Mouse (Mus musculus) large intestine, adult 2 months (tissue): ENCODE results near the gene Ifit3. TPM values are rescaled to one million over a fixed set of nuclear protein-coding genes. Genes with fewer than 3 reads are reported as not detected.
"Not testable (repeated sequence)": the region's sequence is repeated elsewhere in the genome, so short reads cannot be mapped to it uniquely, and the experiment has no call there.

Experiments
- DNase-seq: peaks from one replicate; pipeline ENCODE4 v3.0.0-alpha.2; 2012; ENCODE audit warnings: low read depth, low spot score
- WGBS: fragments of 180-500 bp; shearing (Covaris S2); methylation state at CpG from one replicate; pipeline ENCODE4 v1.1.7; 2018; 5-methylcytosine and 5-hydroxymethylcytosine counted together
- polyA plus RNA-seq: library from polyadenylated mRNA; depleted of rRNA; stranded (reverse); fragments of >200 nt; gene quantifications from 2 replicates; pipeline ENCODE4 v1.2.3, GENCODE M21; 2012

Ifit3 gene
- polyA plus RNA-seq, 1 experiment, result 3.0 TPM

DNA sequence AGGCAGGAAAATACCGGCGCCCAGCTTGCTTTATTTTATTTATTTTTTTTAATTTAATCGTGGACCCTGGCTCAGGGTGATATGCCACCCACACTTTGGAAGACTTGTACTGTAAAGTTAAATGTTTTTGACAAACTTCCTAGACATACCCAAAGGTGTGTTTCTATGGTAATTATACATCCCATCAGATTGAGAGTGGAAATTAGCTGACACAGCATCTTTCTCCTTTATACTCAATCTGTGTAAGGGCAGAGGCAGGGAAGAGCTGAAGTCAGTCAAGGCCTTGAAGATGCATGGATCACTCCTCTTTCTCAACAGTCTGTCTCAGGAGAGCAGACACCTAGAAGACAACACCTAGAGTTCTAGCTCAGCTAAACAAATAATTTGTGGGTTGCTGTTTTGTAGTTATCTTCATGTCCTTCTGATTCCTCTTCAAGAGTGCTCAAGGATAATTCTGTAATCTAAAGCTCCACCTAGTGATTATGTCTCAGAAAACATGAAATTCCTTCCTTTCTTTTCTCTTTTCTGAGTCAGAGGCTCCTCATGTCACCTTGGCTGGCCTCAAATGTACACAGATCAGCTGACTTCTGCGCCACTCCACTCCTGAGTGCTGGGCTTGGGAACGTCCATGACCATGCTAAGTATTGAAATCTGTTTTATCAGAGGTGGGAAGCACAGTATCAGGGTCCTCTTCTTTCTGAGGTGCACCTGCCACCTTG is 2.6 kb downstream of the Ifit3 start:
- WGBS, result 63% methylated on average over 5 of the region's 5 CpGs
- DNase-seq, result not testable (repeated sequence)

DNA sequence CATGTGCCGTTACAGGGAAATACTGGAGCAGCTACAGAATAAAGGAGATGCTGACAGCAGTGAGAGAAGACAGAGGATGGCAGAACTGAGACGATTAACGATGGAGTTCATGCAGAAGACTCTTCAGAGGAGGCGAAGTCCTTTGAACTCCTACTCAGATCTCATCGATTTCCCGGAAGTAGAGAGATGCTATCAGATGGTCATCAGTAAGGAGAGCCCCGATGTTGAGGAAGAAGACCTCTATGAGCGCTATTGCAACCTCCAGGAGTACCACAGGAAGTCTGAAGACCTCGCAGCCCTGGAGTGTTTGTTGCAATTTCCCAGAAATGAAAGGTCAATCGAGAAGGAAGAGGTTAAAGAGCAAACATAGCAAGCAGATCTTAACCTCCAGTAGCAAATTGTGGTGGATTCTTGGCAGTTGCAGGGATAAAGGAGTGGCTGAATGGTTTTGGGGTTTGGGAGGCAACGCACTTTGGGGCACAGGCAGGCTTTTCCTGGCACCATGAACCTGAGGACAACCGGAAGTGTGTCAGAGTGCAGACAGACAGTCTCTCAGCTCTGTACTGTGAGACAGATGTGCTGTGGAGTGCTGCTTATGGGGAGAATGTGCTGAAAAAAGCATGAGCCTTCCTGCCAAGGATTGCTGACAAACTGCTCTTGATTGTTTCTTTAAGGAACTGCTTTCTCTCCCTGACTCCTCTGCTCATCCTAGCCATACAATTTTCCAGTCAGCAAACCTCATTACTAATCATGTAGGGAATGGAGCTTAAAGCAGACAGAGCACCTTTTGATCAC is 4.8 kb downstream of the Ifit3 start:
- 53% methylated on average over 7 of the region's 12 CpGs for WGBS
- not testable (repeated sequence) for DNase-seq

DNA sequence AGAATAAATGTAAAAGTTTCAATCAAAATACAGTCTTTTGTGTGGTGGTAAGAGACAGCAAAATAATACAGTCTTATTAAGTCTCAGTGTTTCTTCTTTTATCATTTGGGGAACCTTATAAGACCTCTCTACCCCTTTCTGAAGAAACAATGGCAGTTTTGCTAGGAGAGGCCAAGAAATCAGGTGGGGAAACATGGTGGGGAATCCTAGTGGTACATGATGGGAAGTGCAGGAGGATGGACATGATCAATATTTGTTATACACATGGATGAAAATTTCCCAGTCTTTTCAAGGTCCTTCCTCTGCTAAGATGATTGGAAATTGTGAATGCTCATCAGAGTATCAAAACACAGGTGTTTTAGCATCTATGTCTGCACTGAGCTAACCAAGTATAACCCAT is 5.6 kb downstream of the Ifit3 start:
- no peak for DNase-seq

DNA sequence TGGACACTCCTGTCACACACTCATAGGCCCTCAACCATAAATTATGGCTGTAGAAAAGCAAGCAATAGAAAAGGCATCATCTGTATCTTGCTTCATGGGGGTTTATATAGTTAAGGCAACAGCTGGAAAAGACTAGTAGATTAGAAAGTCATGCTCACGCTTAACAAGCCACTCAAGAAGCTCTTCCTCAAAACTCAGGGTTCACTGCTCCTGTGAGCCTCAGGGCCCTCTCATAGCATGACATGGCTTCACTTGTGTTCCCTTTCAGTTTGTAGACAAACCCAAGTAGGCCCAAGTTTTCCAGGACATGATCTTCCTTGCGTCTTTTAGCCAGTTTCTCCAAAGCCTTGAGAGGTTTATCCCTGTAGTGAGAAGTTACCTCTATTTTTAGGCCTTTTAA is 10.1 kb downstream of the Ifit3 start:
- DNase-seq, result no peak
- 94% methylated on average over 2 of the region's 2 CpGs for WGBS

DNA sequence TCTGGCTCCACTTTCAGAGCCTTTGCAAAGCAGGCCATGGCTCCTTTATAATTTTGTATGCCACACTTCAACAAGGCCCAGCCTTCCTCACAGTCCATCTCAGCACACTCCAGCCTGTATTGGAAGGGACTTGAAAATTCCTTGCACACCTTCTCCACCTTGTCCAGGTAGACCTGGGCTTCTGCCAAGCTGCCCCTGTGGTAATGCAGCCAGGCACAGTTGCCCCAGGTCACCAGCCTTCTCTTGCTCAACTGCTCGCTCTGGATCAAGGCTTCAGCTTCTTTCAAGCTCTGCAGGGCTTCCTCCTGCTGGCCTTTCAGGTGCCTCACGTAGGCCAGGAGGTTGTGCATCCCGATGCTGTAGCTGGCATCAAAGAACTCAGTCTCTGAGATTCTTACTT is 11.2 kb downstream of the Ifit3 start:
- 91% methylated on average over 3 of the region's 3 CpGs for WGBS
- not testable (repeated sequence) for DNase-seq

DNA sequence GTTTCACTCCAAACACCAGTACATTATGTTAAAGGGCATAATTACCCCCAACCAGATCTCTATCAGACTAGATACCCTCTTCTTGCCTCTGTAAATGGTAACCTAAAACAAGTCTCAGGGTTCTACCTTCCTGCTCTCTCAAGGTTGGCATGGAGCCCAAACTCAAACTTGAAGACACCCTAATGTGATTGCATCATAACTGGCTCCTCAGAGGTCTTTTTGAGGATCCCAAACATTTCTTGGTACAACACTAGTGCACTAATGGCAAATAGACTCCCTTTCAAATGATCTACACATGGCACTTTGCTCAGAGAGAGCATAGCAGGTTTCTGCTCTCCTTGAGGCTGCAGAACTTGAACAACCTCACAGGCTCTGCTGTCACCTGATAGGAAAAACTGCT is 13.5 kb downstream of the Ifit3 start:
- DNase-seq, result no peak

DNA sequence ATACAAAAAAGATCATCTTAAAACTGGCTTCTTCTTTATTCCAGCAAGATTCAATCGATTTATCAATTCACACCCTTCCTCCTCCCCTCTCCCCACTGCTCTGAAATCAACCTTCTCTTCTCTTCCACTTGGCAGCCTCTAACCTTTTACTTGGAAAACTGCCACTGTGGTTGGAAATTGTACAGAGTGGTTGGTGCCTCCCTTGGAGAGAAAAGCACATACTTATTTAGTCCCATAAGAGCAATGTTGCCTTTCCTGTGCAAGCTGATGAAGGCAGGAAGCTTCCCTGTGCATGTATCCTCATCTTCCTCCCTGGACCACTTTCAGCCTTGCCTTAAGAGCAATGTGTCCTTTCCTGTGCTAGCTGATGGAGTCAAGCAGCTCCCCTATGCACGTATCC is 15.0 kb downstream of the Ifit3 start:
- WGBS, result 56% methylated on average over 2 of the region's 2 CpGs
- no peak for DNase-seq

DNA sequence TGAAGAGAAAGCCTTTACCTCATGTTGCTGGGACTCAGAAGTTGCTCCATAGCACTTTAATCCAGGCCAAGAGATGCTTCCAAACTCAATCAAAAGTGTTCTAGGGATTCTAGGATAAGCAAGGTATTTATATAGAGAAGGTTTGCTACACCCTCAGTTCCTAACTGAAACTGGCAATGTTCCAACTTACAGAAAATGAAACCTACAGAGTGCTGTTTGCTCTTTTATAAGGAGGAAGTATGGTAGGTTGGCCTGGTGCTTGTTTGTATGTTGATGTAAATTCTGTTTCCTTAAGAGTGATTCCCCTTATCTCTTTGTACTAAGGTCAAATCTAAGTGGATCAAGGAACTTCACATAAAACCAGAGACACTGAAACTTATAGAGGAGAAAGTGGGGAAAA is 15.9 kb downstream of the Ifit3 start:
- DNase-seq, result peak; percentile 86

DNA sequence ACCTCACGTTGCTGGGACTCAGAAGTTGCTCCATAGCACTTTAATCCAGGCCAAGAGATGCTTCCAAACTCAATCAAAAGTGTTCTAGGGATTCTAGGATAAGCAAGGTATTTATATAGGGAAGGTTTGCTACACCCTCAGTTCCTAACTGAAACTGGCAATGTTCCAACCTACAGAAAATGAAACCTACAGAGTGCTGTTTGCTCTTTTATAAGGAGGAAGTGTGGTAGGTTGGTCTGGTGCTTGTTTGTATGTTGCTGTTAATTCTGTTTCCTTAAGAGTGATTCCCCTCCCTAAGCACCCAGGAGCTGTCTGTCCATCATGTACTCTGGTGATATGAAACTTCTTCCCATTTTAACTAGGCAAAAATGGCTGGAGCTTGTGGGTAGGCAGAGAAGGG is 18.6 kb downstream of the Ifit3 start, which contains the start of gene Ifit1bl1:
Ifit1bl1 (minus strand) TSS at position 69 of the 400 bp plus-strand sequence.
- 28% methylated on average over 1 of the region's 1 CpGs for WGBS
- peak; percentile 76 for DNase-seq

DNA sequence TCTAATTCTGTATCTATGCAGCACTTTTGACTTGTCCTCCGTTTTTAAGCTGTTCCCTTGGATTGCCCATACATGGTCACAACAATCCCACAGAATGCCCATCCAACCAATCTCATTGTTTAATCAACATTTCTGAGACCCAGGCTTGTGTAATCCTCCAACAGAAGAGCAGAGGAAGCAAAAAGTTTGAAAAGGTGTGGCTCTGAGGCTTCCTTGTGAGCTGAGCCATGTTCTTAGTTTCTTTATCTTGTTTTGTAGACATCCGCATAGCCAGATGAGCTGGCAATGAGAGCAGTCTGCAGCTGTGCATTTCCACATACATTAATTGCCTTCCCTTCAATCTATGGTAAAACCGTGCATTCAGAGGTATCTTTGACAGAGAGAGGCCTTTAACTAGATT is 22.1 kb downstream of the Ifit3 start:
- 91% methylated on average over 3 of the region's 3 CpGs for WGBS

DNA sequence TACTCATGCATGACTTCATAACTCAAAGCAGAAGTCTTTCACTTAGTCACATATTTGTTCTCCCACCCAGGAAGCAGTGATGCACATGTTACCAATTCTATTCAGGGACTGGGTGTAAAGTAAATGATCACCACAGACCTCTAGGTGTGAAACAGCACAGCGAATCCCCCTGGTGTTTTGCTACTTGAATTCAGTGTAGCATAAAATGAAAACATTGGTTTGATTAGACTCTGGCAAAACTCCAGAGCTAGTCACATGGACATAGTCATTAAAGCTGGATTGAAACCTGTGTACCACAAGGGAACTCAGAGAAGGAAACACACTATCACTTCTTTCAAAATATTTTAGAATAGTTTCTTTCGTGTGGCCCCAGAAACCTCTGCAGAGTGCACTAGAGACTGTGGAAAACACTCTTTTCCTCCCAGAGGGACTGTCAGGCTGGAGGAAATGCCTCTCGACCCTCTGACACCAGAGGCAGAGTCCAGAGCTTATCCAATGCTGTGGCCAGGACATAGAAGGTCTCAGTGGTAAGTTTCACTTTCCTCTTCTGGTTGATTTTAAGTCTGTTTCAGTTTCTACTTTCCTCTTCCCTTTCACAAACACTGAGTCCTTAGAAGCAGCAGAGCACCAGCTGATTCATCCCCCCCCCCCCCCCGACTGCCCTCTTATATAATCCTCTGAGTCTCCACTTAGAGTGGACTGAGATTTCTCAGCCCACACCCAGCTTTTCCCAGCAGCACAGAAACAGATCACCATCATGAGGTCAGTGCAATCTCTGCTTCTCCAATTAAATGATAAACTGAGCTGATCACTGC is 24.1 kb downstream of the Ifit3 start, which contains the start of gene Ifit3b:
Ifit3b (plus strand) TSS at position 734 of the 815 bp plus-strand sequence.
- DNase-seq, result not testable (repeated sequence)
- WGBS, result 17% methylated on average over 4 of the region's 4 CpGs

More for the DNA sequence above, 22.1 kb downstream of the Ifit3 start:
- no peak for DNase-seq

DNA sequence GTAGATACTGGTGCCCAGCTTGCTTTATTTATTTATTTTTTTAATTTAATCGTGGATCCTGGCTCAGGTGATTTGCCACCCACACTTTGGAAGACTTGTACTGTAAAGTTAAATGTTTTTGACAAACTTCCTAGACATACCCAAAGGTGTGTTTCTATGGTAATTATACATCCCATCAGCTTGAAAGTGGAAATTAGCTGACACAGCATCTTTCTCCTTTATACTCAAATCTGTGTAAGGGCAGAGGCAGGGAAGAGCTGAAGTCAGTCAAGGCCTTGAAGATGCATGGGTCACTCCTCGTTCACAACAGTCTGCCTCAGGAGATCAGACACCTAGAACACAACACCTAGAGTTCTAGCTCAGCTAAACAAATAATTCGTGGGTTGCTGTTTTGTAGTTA is 26.8 kb downstream of the Ifit3 start:
- 77% methylated on average over 3 of the region's 3 CpGs for WGBS
- DNase-seq, result not testable (repeated sequence)

DNA sequence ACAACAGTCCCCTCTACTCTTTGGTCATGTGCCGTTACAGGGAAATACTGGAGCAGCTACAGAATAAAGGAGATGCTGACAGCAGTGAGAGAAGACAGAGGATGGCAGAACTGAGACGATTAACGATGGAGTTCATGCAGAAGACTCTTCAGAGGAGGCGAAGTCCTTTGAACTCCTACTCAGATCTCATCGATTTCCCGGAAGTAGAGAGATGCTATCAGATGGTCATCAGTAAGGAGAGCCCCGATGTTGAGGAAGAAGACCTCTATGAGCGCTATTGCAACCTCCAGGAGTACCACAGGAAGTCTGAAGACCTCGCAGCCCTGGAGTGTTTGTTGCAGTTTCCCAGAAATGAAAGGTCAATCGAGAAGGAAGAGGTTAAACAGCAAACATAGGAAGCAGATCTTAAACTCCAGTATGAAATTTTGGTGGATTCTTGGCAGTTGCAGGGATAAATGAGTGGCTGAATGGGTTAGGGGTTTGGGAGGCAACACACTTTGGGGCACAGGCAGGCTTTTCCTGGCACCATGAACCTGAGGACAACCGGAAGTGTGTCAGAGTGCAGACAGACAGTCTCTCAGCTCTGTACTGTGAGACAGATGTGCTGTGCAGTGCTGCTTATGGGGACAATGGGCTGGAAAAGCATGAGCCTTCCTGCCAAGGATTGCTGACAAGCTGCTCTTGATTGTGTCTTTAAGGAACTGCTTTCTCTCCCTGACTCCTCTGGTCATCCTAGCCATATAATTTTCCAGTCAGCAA is 29.1 kb downstream of the Ifit3 start:
- DNase-seq, result not testable (repeated sequence)
- 78% methylated on average over 6 of the region's 11 CpGs for WGBS

DNA sequence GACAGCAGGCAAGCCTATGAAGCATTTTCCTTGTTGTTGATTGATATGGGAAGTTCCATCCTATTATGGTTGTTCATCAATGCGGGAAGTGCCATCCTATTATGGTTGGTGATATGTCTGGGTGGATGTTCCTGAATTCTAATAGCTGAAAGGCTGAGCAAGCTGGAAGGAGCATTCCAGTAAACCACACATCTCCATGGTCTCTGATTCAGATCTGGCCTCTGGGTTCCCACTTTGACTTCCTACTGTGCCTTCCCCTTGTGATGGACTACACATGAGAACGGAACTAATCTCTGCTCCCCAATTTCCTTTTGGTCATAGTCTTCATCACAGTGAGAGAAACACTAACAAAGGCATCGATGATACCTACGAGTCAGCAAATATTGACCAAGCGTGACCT is 37.5 kb downstream of the Ifit3 start:
- DNase-seq, result no peak
- 72% methylated on average over 5 of the region's 5 CpGs for WGBS

DNA sequence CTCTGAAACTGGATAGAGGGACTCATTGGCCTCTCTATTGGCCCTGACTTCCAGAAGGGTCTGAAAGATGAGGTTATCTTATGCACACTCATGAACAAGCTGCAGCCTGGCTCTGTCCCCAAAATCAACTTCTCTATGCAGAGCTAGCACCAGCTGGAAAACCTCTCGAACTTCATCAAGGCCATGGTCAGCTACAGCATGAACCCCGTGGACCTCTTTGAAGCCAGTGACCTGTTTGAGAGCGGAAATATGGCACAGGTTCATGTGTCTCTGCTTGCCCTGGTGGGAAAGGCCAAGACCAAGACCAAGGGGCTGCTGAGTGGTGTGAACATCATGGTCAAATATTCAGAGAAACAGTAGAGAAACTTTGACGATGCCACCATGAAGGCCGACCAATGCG is 40.5 kb downstream of the Ifit3 start:
- no peak for DNase-seq
- 95% methylated on average over 6 of the region's 6 CpGs for WGBS

DNA sequence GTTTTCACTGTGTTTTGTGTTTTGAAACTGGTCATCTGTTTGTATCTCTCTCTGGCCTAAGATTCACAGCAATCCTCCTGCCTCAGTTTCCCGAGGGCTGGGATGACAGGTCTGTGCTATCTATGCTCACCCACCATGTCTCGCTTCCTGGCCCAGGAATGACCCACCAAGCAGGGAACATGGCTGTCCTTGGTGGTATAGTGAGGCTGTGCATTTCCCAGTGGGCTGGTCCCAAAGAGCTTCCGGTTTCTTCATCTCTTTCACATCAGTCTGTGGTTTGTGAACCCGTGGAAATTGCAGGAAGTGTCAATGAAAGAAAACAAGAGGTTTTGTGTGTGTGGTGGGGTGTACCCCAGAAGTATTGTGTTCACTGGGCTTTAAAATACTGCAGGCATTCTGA is 41.3 kb downstream of the Ifit3 start:
- no peak for DNase-seq
- 83% methylated on average over 4 of the region's 4 CpGs for WGBS

DNA sequence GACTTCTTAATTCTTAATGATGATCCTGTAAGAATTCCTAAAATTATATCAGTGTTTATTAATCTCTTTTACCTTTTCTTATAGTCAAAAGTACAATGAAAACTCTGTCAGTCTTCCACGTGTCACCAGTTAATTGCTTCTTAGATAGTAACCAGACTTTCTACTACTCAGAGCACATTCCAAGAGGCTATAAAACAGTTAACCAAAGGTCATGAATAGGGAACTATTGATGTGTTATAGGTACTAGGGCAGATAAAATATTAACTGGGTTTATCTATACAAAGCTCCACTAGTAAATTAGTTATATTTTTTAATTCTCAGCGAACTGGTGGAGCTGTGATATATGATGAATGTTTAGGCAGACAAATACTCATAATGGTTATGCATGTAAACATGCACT is 44.2 kb downstream of the Ifit3 start:
- DNase-seq, result no peak
- WGBS, result 18% methylated on average over 2 of the region's 2 CpGs

DNA sequence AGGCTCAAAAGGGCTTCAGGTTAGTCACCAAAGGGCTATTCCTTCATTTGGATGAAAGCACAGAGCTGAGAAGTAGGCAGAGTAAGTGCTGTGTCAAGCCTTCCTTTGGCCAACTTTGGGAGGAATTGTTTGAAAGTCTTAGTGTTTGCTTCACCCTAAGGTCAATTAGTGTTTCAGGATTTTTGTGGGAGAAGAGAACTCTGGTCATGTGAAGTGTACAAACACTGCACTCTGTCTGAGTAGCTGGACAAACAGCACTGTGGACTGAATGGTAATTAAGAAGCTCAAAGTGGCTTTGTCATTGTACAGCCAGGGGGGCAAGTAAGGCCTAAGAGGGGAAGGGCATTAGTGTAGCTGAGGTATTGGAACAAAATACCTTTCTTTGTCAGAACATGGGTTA is 48.2 kb downstream of the Ifit3 start:
- DNase-seq, result no peak

DNA sequence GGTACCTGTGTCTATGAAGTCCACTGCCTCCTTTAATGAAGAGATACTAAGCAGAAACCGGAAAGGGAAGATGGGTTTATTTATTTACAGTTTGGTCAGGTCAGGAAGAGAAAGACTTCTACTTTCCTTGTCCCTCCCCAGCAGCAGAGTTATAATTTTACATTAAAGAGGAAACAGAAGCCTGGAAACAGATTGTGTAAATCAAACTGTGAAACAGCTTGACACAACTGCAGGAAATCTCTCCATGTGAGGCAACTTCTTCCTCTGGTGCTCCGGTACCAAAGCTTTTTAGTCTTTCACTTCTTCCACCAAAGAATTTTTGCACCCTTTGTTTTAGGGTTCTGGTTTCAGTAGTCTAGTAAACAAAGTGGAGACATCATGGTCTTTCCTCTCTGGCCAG is 50.2 kb downstream of the Ifit3 start:
- no peak for DNase-seq
- WGBS, result 59% methylated on average over 2 of the region's 2 CpGs
